Mouse (Mus musculus): ENCODE results near the gene Srcin1. TPM values are rescaled to one million over a fixed set of nuclear protein-coding genes. Genes with fewer than 3 reads are reported as not detected.

The Srcin1 gene
- total and polyA plus RNA-seq, 3 experiments = 0.15 to 0.49 (median 0.25) TPM

DNA sequence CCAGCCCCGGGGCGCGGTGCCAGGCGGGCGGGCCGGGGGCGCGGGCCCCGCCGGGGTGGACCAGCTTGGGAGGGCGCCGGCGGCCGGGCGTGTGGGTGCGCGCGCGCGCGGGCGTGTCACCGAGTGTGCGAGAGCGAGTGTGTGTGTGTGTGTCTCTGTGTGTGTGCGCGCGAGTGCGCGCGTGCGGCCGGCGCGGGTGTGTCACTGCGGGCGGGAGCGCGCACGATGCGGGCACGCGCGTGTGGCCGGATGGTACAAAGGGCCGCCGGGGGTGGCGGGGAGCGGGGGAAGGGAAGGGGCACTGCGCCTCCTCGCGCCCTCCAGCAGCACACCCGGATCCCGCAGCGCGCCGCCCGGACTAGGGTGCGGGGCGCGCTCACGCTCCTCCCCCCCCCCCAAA lies 911 bp downstream of the Srcin1 start:
- DNase-seq (ENCODE audit: low spot score) = no peak
- Histone ChIP-seq H3K4me1 (ENCODE audit: insufficient read depth, low read depth, low read length) (peaks cover 19% of the 10 kb centered on the region), H3K4me3 (ENCODE audit: low read depth, low read length) (peak overlapping the region; percentile 65; the same call in 1 of the 2 replicates), H3K36me3 (replicated peaks) (no peaks in the 10 kb centered on the region), H3K27me3 (ENCODE audit: insufficient read depth, low read length) (peaks cover 95% of the 10 kb centered on the region), H3K9me3 (replicated peaks) (no peaks in the 10 kb centered on the region)
- no peak for TF ChIP-seq GATA2 (IDR thresholded peaks at IDR 0.05; ENCODE audit: borderline replicate concordance, low read depth, low read length)
- TF ChIP-seq CTCF (IDR thresholded peaks at IDR 0.05; ENCODE audit: low read depth, low read length) = no peak
- TF ChIP-seq GATA1 (IDR thresholded peaks at IDR 0.05; ENCODE audit: borderline replicate concordance, low read length) = no peak
- no peak for TF ChIP-seq POLR2AphosphoS5 (IDR thresholded peaks at IDR 0.05; ENCODE audit: insufficient replicate concordance, low read depth, low read length)
- no peak for TF ChIP-seq TAL1 (conservative IDR thresholded peaks at IDR 0.05; ENCODE audit: low read depth, low read length)
- no peak for ATAC-seq (ENCODE audit: extremely low read depth, insufficient number of reproducible peaks, low FRiP score, poor library complexity, severe bottlenecking)

DNA sequence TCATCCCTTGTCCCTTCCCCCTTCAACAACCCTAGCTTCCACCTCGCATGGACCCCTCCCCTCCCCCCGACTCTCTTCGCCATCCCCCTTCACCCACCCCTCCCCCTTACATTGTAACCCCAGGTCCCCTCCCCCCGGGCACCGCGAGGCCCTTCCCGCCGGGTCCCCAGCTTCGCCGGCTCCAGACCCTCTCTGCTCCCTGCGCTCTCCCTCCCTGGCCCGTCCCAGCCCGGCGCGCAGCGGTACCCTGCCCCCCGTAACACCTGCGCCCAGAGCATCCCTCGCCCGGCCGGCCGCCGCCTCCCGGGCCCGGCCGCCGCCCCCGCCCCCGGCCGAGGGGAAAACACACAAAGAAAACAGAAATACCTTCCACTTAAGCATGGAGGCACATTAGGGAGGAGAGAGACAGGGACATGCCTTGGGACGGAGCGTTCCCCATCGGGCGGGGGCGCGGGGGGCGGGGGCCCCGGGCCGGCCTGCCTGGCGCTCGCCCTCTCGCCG lies 1.4 kb downstream of the Srcin1 start:
- ATAC-seq (ENCODE audit: extremely low read depth, insufficient number of reproducible peaks, low FRiP score, poor library complexity, severe bottlenecking) (no peak), DNase-seq (ENCODE audit: low spot score) (no peak)
- TF ChIP-seq CTCF (IDR thresholded peaks at IDR 0.05; ENCODE audit: low read depth, low read length) (no peak), GATA1 (IDR thresholded peaks at IDR 0.05; ENCODE audit: borderline replicate concordance, low read length) (no peak), GATA2 (IDR thresholded peaks at IDR 0.05; ENCODE audit: borderline replicate concordance, low read depth, low read length) (no peak), POLR2AphosphoS5 (IDR thresholded peaks at IDR 0.05; ENCODE audit: insufficient replicate concordance, low read depth, low read length) (no peak), TAL1 (conservative IDR thresholded peaks at IDR 0.05; ENCODE audit: low read depth, low read length) (no peak)
- peaks cover 19% of the 10 kb centered on the region for H3K4me1 ChIP-seq (ENCODE audit: insufficient read depth, low read depth, low read length)
- peak overlapping the region; percentile 65; the same call in 1 of the 2 replicates for H3K4me3 ChIP-seq (ENCODE audit: low read depth, low read length)
- H3K9me3 ChIP-seq (replicated peaks) = no peaks in the 10 kb centered on the region
- peaks cover 95% of the 10 kb centered on the region for H3K27me3 ChIP-seq (ENCODE audit: insufficient read depth, low read length)
- H3K36me3 ChIP-seq (replicated peaks) = no peaks in the 10 kb centered on the region

DNA sequence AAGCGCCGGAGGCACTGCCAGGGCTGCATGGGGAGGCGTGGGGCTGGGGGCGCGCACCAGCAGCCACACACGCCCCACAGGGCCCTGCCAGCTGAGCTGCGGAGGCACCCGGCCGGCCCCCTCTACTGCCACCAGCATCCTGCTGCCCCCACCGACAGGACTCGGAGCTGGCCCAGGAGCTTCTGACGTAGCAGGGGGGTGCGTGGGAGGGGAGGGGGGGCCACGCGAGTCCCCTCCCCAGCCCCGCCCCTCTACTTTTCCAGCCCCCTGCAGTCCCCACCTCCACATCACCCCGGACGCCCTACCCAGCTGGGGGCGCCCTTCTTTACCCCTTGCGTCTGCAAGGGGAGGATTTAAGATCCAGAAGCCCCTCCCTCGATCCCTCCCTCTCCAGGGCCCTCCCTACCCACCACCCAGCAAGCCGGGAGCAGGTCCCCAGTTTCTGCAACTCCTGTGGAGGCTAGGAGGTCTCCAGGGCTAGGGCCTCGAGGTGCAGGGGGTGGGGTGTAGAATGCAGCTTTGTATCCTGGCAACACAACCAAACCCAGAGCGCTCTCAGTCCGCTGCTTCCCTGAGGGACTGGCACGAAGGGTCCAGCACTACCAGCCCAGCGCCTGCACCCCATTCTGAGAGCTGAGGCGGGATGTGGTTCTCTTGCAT lies 2.0 kb downstream of the Srcin1 start:
- no peak overlapping the region for H3K4me3 ChIP-seq (ENCODE audit: low read depth, low read length)
- TF ChIP-seq CTCF (IDR thresholded peaks at IDR 0.05; ENCODE audit: low read depth, low read length) (no peak), POLR2AphosphoS5 (IDR thresholded peaks at IDR 0.05; ENCODE audit: insufficient replicate concordance, low read depth, low read length) (no peak), GATA2 (IDR thresholded peaks at IDR 0.05; ENCODE audit: borderline replicate concordance, low read depth, low read length) (no peak), TAL1 (conservative IDR thresholded peaks at IDR 0.05; ENCODE audit: low read depth, low read length) (no peak), GATA1 (IDR thresholded peaks at IDR 0.05; ENCODE audit: borderline replicate concordance, low read length) (no peak)
- H3K9me3 ChIP-seq (replicated peaks) = no peaks in the 10 kb centered on the region
- DNase-seq (ENCODE audit: low spot score) (no peak), ATAC-seq (ENCODE audit: extremely low read depth, insufficient number of reproducible peaks, low FRiP score, poor library complexity, severe bottlenecking) (no peak)
- H3K4me1 ChIP-seq (ENCODE audit: insufficient read depth, low read depth, low read length) = peaks cover 19% of the 10 kb centered on the region
- no peaks in the 10 kb centered on the region for H3K36me3 ChIP-seq (replicated peaks)
- peaks cover 96% of the 10 kb centered on the region for H3K27me3 ChIP-seq (ENCODE audit: insufficient read depth, low read length)

DNA sequence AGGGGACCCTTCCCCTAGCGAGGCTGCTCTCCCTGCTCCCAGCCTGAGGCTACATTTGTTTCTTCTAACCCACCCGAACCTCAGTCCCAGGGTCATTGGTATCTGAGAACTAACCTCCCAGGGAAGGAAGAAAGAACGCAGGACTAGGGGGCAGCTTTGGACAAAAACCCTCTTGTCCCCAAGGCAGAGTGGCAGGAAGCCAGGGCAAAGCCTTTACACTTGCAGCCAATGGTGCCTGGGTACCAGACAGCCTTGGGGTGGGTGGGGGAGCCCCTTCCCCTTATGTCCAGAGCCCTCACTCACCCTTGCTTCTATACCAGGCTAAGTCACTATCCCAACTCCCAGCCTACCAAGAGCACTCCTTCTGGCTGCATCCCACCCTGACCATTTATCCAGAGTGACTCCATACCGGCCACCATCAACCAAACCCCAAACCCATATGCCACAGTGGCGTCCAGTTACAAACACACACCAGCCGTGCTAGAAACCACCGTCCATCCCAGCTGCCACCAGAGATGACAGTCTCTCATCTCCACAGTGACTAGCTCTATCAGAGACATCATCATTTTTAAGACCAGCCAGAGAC lies 3.0 kb downstream of the Srcin1 start:
- Histone ChIP-seq H3K4me1 (ENCODE audit: insufficient read depth, low read depth, low read length) (peaks cover 19% of the 10 kb centered on the region), H3K36me3 (replicated peaks) (no peaks in the 10 kb centered on the region), H3K9me3 (replicated peaks) (no peaks in the 10 kb centered on the region), H3K4me3 (ENCODE audit: low read depth, low read length) (no peak overlapping the region), H3K27me3 (ENCODE audit: insufficient read depth, low read length) (peaks cover 91% of the 10 kb centered on the region)
- no peak for TF ChIP-seq CTCF (IDR thresholded peaks at IDR 0.05; ENCODE audit: low read depth, low read length)
- TF ChIP-seq POLR2AphosphoS5 (IDR thresholded peaks at IDR 0.05; ENCODE audit: insufficient replicate concordance, low read depth, low read length) = no peak
- no peak for TF ChIP-seq GATA2 (IDR thresholded peaks at IDR 0.05; ENCODE audit: borderline replicate concordance, low read depth, low read length)
- no peak for TF ChIP-seq GATA1 (IDR thresholded peaks at IDR 0.05; ENCODE audit: borderline replicate concordance, low read length)
- TF ChIP-seq TAL1 (conservative IDR thresholded peaks at IDR 0.05; ENCODE audit: low read depth, low read length) = no peak
- no peak for ATAC-seq (ENCODE audit: extremely low read depth, insufficient number of reproducible peaks, low FRiP score, poor library complexity, severe bottlenecking)
- DNase-seq (ENCODE audit: low spot score) = no peak

DNA sequence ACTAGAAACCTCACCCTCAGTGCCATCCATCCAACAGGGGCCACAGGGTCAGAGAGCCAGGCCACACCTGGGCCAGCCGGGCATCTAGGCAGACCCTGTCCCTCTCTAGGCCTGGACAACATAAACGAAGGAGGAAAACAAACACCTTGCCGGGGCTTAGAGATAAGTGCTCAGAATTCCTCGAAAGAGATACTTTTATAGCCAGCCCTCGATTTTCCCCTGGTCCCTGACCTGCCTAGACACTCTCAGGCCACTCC lies 4.0 kb downstream of the Srcin1 start:
- TF ChIP-seq POLR2AphosphoS5 (IDR thresholded peaks at IDR 0.05; ENCODE audit: insufficient replicate concordance, low read depth, low read length) (no peak), GATA1 (IDR thresholded peaks at IDR 0.05; ENCODE audit: borderline replicate concordance, low read length) (no peak), CTCF (IDR thresholded peaks at IDR 0.05; ENCODE audit: low read depth, low read length) (no peak), GATA2 (IDR thresholded peaks at IDR 0.05; ENCODE audit: borderline replicate concordance, low read depth, low read length) (no peak), TAL1 (conservative IDR thresholded peaks at IDR 0.05; ENCODE audit: low read depth, low read length) (no peak)
- DNase-seq (ENCODE audit: low spot score) (no peak), ATAC-seq (ENCODE audit: extremely low read depth, insufficient number of reproducible peaks, low FRiP score, poor library complexity, severe bottlenecking) (no peak)
- H3K4me3 ChIP-seq (ENCODE audit: low read depth, low read length) = no peak overlapping the region
- peaks cover 90% of the 10 kb centered on the region for H3K27me3 ChIP-seq (ENCODE audit: insufficient read depth, low read length)
- H3K36me3 ChIP-seq (replicated peaks) = no peaks in the 10 kb centered on the region
- no peaks in the 10 kb centered on the region for H3K9me3 ChIP-seq (replicated peaks)
- H3K4me1 ChIP-seq (ENCODE audit: insufficient read depth, low read depth, low read length) = peaks cover 19% of the 10 kb centered on the region

DNA sequence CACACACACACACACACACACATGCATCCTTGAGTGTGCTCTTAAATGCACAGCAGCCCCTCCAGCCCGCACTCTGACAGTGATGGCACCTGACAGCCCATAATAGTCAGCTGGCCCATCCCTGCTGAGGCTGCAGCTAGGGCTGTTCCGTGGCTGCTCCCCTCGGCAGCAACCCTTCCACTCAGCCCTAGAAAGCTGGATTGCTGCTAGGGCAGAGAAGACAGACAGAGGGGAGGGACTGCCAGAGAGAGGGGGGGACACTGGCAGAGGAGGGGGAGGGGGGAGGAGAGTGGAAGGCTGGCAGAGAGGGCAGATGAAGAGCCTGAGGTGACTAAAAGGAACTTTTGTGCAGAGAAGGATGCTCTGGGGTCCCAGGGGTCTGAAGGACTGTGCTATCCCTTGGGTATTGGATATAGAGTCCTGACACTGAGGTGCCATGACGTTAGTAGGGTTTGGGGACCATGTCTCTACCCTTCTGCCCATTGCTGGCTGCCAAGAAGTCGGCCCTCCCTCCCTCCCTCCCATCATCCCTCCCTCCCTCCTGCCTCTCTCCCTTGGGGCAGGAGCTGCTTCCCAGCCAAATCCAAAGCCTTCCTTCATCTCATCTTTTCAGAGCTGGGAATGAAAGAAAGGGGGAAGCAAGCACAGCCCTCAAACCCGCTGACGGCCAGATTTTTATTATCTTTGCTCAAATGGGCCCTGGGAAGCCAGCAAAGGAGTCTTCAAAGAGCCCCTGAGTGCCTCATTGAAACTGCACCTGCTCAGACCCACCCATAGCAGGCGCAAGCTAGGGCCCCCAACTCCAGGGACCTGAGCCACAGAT lies 4.5 kb downstream of the Srcin1 start:
- no peaks in the 10 kb centered on the region for H3K9me3 ChIP-seq (replicated peaks)
- peaks cover 19% of the 10 kb centered on the region for H3K4me1 ChIP-seq (ENCODE audit: insufficient read depth, low read depth, low read length)
- no peaks in the 10 kb centered on the region for H3K36me3 ChIP-seq (replicated peaks)
- ATAC-seq (ENCODE audit: extremely low read depth, insufficient number of reproducible peaks, low FRiP score, poor library complexity, severe bottlenecking) (no peak), DNase-seq (ENCODE audit: low spot score) (no peak)
- peaks cover 85% of the 10 kb centered on the region for H3K27me3 ChIP-seq (ENCODE audit: insufficient read depth, low read length)
- TF ChIP-seq CTCF (IDR thresholded peaks at IDR 0.05; ENCODE audit: low read depth, low read length) (no peak), GATA1 (IDR thresholded peaks at IDR 0.05; ENCODE audit: borderline replicate concordance, low read length) (no peak), TAL1 (conservative IDR thresholded peaks at IDR 0.05; ENCODE audit: low read depth, low read length) (no peak), POLR2AphosphoS5 (IDR thresholded peaks at IDR 0.05; ENCODE audit: insufficient replicate concordance, low read depth, low read length) (no peak), GATA2 (IDR thresholded peaks at IDR 0.05; ENCODE audit: borderline replicate concordance, low read depth, low read length) (no peak)
- no peak overlapping the region for H3K4me3 ChIP-seq (ENCODE audit: low read depth, low read length)
